Mouse (Mus musculus): Measurements from ENCODE around the gene Olfr488. TPM values are rescaled to one million over a fixed set of nuclear protein-coding genes. Genes with fewer than 3 reads are reported as not detected.
"Not testable (repeated sequence)": the region's sequence is repeated elsewhere in the genome, so short reads cannot be mapped to it uniquely, and the experiment has no call there.

The Olfr488 gene
- not detected in 2 replicates for total RNA-seq (2015)
- total RNA-seq (2017): not detected in 2 replicates

GRCm38 (mm10) chr7:108258247-108258646 lies at the start of gene Olfr488:
Olfr488 (minus strand) TSS chr7:108258347.
- no peak for ATAC-seq (ENCODE audit: poor library complexity, severe bottlenecking)

- no peak for ATAC-seq (ENCODE audit: poor library complexity, severe bottlenecking)
These were observed 30.7 kb upstream of the Olfr488 start, which contains the start of gene Olfr490 for GRCm38 (mm10) chr7:108288834-108289233. Olfr490 (minus strand) TSS chr7:108288934.

GRCm38 (mm10) chr7:108233551-108233950 lies 24.6 kb downstream of the Olfr488 start:
- ATAC-seq (ENCODE audit: poor library complexity, severe bottlenecking): no peak

- ATAC-seq (ENCODE audit: poor library complexity, severe bottlenecking): not testable (repeated sequence)
These were observed 43.6 kb downstream of the Olfr488 start, which contains the start of gene Olfr487 for GRCm38 (mm10) chr7:108214536-108214935. Olfr487 (minus strand) TSS chr7:108214636.

Other genes with a start within 250 kb of the Olfr488 start
- gene Olfr478, start 224.4 kb downstream of the Olfr488 start, total RNA-seq (2015): not detected in 2 replicates
- gene Olfr478, start 224.4 kb downstream of the Olfr488 start, total RNA-seq (2017): not detected in 2 replicates
- not detected in 2 replicates for gene Olfr479, start 207.7 kb downstream of the Olfr488 start, total RNA-seq (2015)
- not detected in 2 replicates for gene Olfr479, start 207.7 kb downstream of the Olfr488 start, total RNA-seq (2017)
- not detected in 2 replicates for gene Olfr480, start 191.0 kb downstream of the Olfr488 start, total RNA-seq (2015)
- not detected in 2 replicates for gene Olfr480, start 191.0 kb downstream of the Olfr488 start, total RNA-seq (2017)
- gene Olfr481, start 178.5 kb downstream of the Olfr488 start, total RNA-seq (2015): not detected in 2 replicates
- not detected in 2 replicates for gene Olfr481, start 178.5 kb downstream of the Olfr488 start, total RNA-seq (2017)
- not detected in 2 replicates for gene Olfr482, start 160.8 kb downstream of the Olfr488 start, total RNA-seq (2015)
- not detected in 2 replicates for gene Olfr482, start 160.8 kb downstream of the Olfr488 start, total RNA-seq (2017)
- gene Olfr483, start 157.5 kb downstream of the Olfr488 start, total RNA-seq (2015): not detected in 2 replicates
- not detected in 2 replicates for gene Olfr483, start 157.5 kb downstream of the Olfr488 start, total RNA-seq (2017)
- gene Olfr484, start 130.9 kb downstream of the Olfr488 start, total RNA-seq (2015): not detected in 2 replicates
- not detected in 2 replicates for gene Olfr484, start 130.9 kb downstream of the Olfr488 start, total RNA-seq (2017)
- gene Olfr485, start 98.5 kb downstream of the Olfr488 start, total RNA-seq (2015): not detected in 2 replicates
- not detected in 2 replicates for gene Olfr485, start 98.5 kb downstream of the Olfr488 start, total RNA-seq (2017)
- gene Olfr486, start 85.6 kb downstream of the Olfr488 start, total RNA-seq (2015): not detected in 2 replicates
- gene Olfr486, start 85.6 kb downstream of the Olfr488 start, total RNA-seq (2017): not detected in 2 replicates
- not detected in 2 replicates for gene Olfr487, start 43.7 kb downstream of the Olfr488 start, total RNA-seq (2015)
- gene Olfr487, start 43.7 kb downstream of the Olfr488 start, total RNA-seq (2017): not detected in 2 replicates
- not detected in 2 replicates for gene Olfr490, start 30.6 kb upstream of the Olfr488 start, total RNA-seq (2015)
- not detected in 2 replicates for gene Olfr490, start 30.6 kb upstream of the Olfr488 start, total RNA-seq (2017)
- gene Olfr491, start 55.1 kb upstream of the Olfr488 start, total RNA-seq (2015): not detected in 2 replicates
- gene Olfr491, start 55.1 kb upstream of the Olfr488 start, total RNA-seq (2017): not detected in 2 replicates
- not detected in 2 replicates for gene Olfr492, start 65.3 kb upstream of the Olfr488 start, total RNA-seq (2015)
- gene Olfr492, start 65.3 kb upstream of the Olfr488 start, total RNA-seq (2017): not detected in 2 replicates
- gene Olfr493, start 88.6 kb upstream of the Olfr488 start, total RNA-seq (2015): not detected in 2 replicates
- not detected in 2 replicates for gene Olfr493, start 88.6 kb upstream of the Olfr488 start, total RNA-seq (2017)
- gene Olfr494, start 107.0 kb upstream of the Olfr488 start, total RNA-seq (2015): not detected in 2 replicates
- not detected in 2 replicates for gene Olfr494, start 107.0 kb upstream of the Olfr488 start, total RNA-seq (2017)
- not detected in 2 replicates for gene Olfr495, start 134.8 kb upstream of the Olfr488 start, total RNA-seq (2015)
- not detected in 2 replicates for gene Olfr495, start 134.8 kb upstream of the Olfr488 start, total RNA-seq (2017)
- not detected in 2 replicates for gene Olfr497, start 162.1 kb upstream of the Olfr488 start, total RNA-seq (2015)
- not detected in 2 replicates for gene Olfr497, start 162.1 kb upstream of the Olfr488 start, total RNA-seq (2017)
- gene Olfr498, start 207.0 kb upstream of the Olfr488 start, total RNA-seq (2015): not detected in 2 replicates
- not detected in 2 replicates for gene Olfr498, start 207.0 kb upstream of the Olfr488 start, total RNA-seq (2017)